Comparison of ENCODE assay signal across 22 mouse cellular contexts in the genomic region with DNA sequence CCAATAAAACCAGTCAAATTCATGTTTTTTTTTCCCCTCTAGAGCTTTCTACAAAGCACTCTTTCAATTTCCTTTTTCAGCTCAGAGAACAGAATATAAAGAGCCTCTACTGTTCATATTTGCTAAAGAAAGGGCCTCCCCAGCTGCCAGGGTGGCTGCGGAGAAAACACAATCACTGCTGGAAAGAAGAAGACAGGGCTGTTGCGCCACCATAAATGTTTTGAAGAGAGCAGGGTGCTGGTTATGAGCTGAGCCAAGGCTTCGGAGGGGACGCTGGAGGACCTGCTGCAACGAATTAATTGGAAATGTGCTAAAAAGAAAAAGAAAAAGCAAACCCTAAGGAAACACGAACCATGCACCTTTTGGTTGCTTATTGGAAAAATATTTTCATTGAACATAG.
DNase-seq lines count a peak whose midpoint lies in the region; ATAC-seq and TF ChIP-seq lines count a peak whose summit lies in the region.
"Had no signal": no experiment of that assay in that cellular context is flagged by ENCODE, and none has a peak within 500 bp of the region (broad histone marks: within the 10 kb centered on the region; RNA-seq: fewer than 3 reads in every experiment).

No protein-coding gene starts in this region.

- WGBS in heart, embryonic 11.5 days (ENCODE audit: insufficient replicate concordance): 85% methylated on average over 6 of the region's 6 CpGs
- 38% methylated on average over 6 of the region's 6 CpGs for WGBS in limb, embryonic 15.5 days
- WGBS in intestine, postnatal 0 days: 76% methylated on average over 6 of the region's 6 CpGs

- H3K9ac ChIP-seq in heart, embryonic 11.5 days (ENCODE audit: low read depth, low read length): no peak overlapping the region
- no peak overlapping the region for H3K9ac ChIP-seq in limb, embryonic 15.5 days
- H3K9ac ChIP-seq in intestine, postnatal 0 days (ENCODE audit: low read depth, low read length): no peak overlapping the region
- H3K9ac ChIP-seq: heart, embryonic 15.5 days; hindbrain, embryonic 15.5 days; intestine, embryonic 15.5 days; kidney, embryonic 15.5 days; midbrain, embryonic 15.5 days; neural tube, embryonic 12.5 days had no signal

- H3K27ac ChIP-seq in heart, embryonic 11.5 days (ENCODE audit: low read depth, low read length): no peak overlapping the region; the same call in 1 of the 2 replicates
- peak overlapping the region; percentile 76 for H3K27ac ChIP-seq in limb, embryonic 15.5 days
- H3K27ac ChIP-seq in intestine, postnatal 0 days (ENCODE audit: low read depth, low read length): no peak overlapping the region
- H3K27ac ChIP-seq: hindbrain, embryonic 15.5 days; intestine, embryonic 15.5 days; midbrain, embryonic 15.5 days; neural tube, embryonic 12.5 days had no signal

- peaks cover 24% of the 10 kb centered on the region for H3K4me1 ChIP-seq in heart, embryonic 11.5 days (ENCODE audit: control insufficient read depth, insufficient read depth, low read length)
- peaks cover 39% of the 10 kb centered on the region for H3K4me1 ChIP-seq in limb, embryonic 15.5 days
- no peaks in the 10 kb centered on the region for H3K4me1 ChIP-seq in intestine, postnatal 0 days (replicated peaks; ENCODE audit: control insufficient read depth, insufficient read depth, low read length)

- no peaks in the 10 kb centered on the region for H3K27me3 ChIP-seq in heart, embryonic 11.5 days (ENCODE audit: control insufficient read depth, insufficient read depth, low read length)
- H3K27me3 ChIP-seq in limb, embryonic 15.5 days: no peaks in the 10 kb centered on the region
- H3K27me3 ChIP-seq in intestine, postnatal 0 days (replicated peaks; ENCODE audit: control insufficient read depth, insufficient read depth, low read length): no peaks in the 10 kb centered on the region
- H3K27me3 ChIP-seq: heart, embryonic 15.5 days; hindbrain, embryonic 15.5 days; intestine, embryonic 15.5 days; midbrain, embryonic 15.5 days; neural tube, embryonic 12.5 days had no signal

- no peak overlapping the region for H3K4me2 ChIP-seq in heart, embryonic 11.5 days
- no peak overlapping the region for H3K4me2 ChIP-seq in limb, embryonic 15.5 days
- H3K4me2 ChIP-seq in intestine, postnatal 0 days (replicated peaks; ENCODE audit: low read depth): no peak overlapping the region
- H3K4me2 ChIP-seq: heart, embryonic 15.5 days; hindbrain, embryonic 15.5 days; intestine, embryonic 15.5 days; kidney, embryonic 15.5 days; midbrain, embryonic 15.5 days; neural tube, embryonic 12.5 days had no signal

- DNase-seq in heart, adult 11 months: peak; percentile 87
- peak; percentile 9 for DNase-seq in brain, adult 2 months (ENCODE audit: low read depth, low spot score)
- DNase-seq in lung, postnatal 14 days: peak; percentile 48
- no peak for DNase-seq in kidney, adult 18-20 months
- DNase-seq: adrenal gland, postnatal 14 days; cerebellum, adult 8-10 months; heart, postnatal 36 days; kidney, postnatal 36 days; right cerebral cortex, postnatal 25 days had no signal

- no peak overlapping the region for H3K4me3 ChIP-seq in heart, embryonic 11.5 days (ENCODE audit: low read depth, low read length)
- H3K4me3 ChIP-seq in limb, embryonic 15.5 days: no peak overlapping the region
- H3K4me3 ChIP-seq in intestine, postnatal 0 days (ENCODE audit: low read depth, low read length): no peak overlapping the region
- H3K4me3 ChIP-seq: erythroblast, embryonic 14.5 days; heart, embryonic 15.5 days; hindbrain, embryonic 15.5 days; intestine, embryonic 15.5 days; kidney, embryonic 15.5 days; megakaryocyte, embryonic 14.5 days; midbrain, embryonic 15.5 days; neural tube, embryonic 12.5 days had no signal

- no peaks in the 10 kb centered on the region for H3K9me3 ChIP-seq in heart, embryonic 11.5 days (replicated peaks; ENCODE audit: control insufficient read depth, low read length)
- no peaks in the 10 kb centered on the region for H3K9me3 ChIP-seq in limb, embryonic 15.5 days
- no peaks in the 10 kb centered on the region for H3K9me3 ChIP-seq in intestine, postnatal 0 days (ENCODE audit: control insufficient read depth)
- H3K9me3 ChIP-seq: heart, embryonic 15.5 days; hindbrain, embryonic 15.5 days; intestine, embryonic 15.5 days; kidney, embryonic 15.5 days; midbrain, embryonic 15.5 days; neural tube, embryonic 12.5 days had no signal

- H3K36me3 ChIP-seq in heart, embryonic 11.5 days (ENCODE audit: control insufficient read depth, insufficient read depth, low read length): no peaks in the 10 kb centered on the region
- no peaks in the 10 kb centered on the region for H3K36me3 ChIP-seq in limb, embryonic 15.5 days
- H3K36me3 ChIP-seq in intestine, postnatal 0 days (ENCODE audit: control insufficient read depth, insufficient read depth): no peaks in the 10 kb centered on the region
- H3K36me3 ChIP-seq: heart, embryonic 15.5 days; hindbrain, embryonic 15.5 days; intestine, embryonic 15.5 days; kidney, embryonic 15.5 days; midbrain, embryonic 15.5 days; neural tube, embryonic 12.5 days had no signal

- no peak for TF ChIP-seq CTCF in intestine, postnatal 0 days (IDR thresholded peaks at IDR 0.05; ENCODE audit: low read depth)

- no peak for ATAC-seq in heart, embryonic 11.5 days (replicated peaks; ENCODE audit: insufficient number of reproducible peaks, low FRiP score, low TSS enrichment)
- ATAC-seq in limb, embryonic 15.5 days (ENCODE audit: insufficient number of reproducible peaks, low FRiP score, low TSS enrichment, low read depth): no peak
- no peak for ATAC-seq in intestine, postnatal 0 days
- ATAC-seq: CD4-positive, CD25-positive, alpha-beta regulatory T cell, adult 4 months; forebrain, embryonic 14.5 days; intestine, embryonic 15.5 days; midbrain, embryonic 15.5 days had no signal
